Mouse (Mus musculus): ENCODE measurements around the gene Olfr339. TPM values are rescaled to one million over a fixed set of nuclear protein-coding genes. Genes with fewer than 3 reads are reported as not detected.

Gene Olfr339
- total RNA-seq (2023): not detected in 2 replicates

GRCm38 (mm10) chr2:36418647-36419046 lies at the start of gene Olfr339:
Gene Olfr339, plus strand, starts transcription at chr2:36418947.

GRCm38 (mm10) chr2:36373219-36373618 lies 45.5 kb upstream of the Olfr339 start, which contains the start of gene Olfr338:
Gene Olfr338, plus strand, starts transcription at chr2:36373519.

GRCm38 (mm10) chr2:36452287-36452686 lies 33.5 kb downstream of the Olfr339 start, which contains the start of gene Olfr340:
Gene Olfr340, plus strand, starts transcription at chr2:36452587.

Other genes with a start within 250 kb of the Olfr339 start
- gene Ptgs1, start 188.5 kb upstream of the Olfr339 start, total RNA-seq (2023): 113 and 132 TPM in 2 replicates
- 0.06 TPM in 1 of 2 replicates, not detected in the other for gene Olfr338, start 45.4 kb upstream of the Olfr339 start, total RNA-seq (2023)
- not detected in 2 replicates for gene Olfr340, start 33.6 kb downstream of the Olfr339 start, total RNA-seq (2023)
- gene Olfr341, start 63.5 kb downstream of the Olfr339 start, total RNA-seq (2023): not detected in 2 replicates
- not detected in 2 replicates for gene Olfr342, start 106.1 kb downstream of the Olfr339 start, total RNA-seq (2023)
- not detected in 2 replicates for gene Olfr344, start 147.7 kb downstream of the Olfr339 start, total RNA-seq (2023)
- not detected in 2 replicates for gene Olfr345, start 221.1 kb downstream of the Olfr339 start, total RNA-seq (2023)